Mouse (Mus musculus) urinary bladder, postnatal 25 days (tissue): ENCODE measurements around the gene Gpr132.

ENCODE experiments used
- DNase-seq: peaks from one replicate; pipeline ENCODE4 v3.0.0; 2022; ENCODE audit warnings: low spot score

The Gpr132 gene

DNA sequence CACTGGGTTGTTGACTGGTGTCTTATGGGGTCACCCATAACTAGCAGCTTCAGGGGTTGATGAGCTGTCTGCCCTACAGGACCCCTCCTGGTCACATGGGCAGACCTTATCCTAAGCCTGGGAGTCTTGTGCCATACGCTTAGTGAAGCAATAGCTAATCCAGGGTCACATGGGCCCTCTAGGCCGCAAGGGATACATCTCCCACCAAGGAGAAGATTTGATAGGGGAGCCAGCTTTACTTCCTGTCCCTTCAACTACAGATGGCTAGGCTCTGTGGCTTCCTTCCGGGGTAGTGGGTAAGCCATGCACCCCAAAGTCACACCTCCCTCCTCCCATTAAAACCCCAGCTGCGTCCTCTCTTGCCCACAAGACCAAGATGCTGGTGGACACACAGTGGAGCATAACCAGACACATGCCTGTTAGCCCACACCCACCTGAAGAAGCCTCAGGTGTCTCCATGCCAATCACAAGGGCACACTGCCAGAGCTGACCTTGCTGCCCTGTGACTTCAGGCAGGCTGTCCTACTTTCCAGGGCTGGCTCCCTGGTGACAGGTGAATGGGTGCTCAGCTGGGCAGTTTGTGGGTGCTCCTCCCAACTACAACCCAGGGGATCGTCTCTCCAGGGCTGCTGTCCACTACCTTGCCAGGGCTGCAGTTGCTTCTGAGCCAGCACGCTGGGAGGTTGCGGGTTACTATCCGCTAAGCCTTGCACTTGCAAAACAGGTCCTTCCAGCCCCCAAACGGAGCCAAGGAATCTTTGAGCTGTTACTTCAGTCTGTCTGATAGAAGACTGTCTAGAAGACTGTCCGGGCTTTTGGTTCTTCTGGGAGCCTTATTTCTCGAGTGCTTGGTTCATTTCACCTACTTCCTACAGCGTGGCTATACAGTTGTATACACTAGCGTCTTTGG lies at the start of gene Gpr132:
Gene Gpr132 (minus strand): TSS at position 51 of the 910 bp plus-strand sequence.
- no peak for DNase-seq

DNA sequence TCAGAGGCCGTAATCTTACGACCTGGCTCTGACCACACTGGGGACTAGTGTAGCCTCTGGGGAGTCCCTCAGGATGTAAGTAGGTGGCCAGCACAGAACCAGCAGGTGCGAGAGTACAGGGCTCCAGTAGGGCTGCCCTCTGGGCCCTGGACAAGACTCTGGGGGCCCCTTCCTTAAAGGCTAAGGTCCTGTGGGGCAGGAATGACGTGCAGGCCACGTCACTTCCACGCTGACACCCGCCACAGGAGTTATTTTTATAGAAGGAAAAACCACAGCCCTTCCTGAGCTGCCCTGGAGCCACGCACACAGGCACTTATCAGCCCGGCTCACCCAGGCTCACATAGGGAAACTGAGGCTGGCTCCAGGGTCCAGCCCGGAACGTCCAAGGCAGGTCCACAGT lies 49.5 kb upstream of the Gpr132 start:
- no peak for DNase-seq

DNA sequence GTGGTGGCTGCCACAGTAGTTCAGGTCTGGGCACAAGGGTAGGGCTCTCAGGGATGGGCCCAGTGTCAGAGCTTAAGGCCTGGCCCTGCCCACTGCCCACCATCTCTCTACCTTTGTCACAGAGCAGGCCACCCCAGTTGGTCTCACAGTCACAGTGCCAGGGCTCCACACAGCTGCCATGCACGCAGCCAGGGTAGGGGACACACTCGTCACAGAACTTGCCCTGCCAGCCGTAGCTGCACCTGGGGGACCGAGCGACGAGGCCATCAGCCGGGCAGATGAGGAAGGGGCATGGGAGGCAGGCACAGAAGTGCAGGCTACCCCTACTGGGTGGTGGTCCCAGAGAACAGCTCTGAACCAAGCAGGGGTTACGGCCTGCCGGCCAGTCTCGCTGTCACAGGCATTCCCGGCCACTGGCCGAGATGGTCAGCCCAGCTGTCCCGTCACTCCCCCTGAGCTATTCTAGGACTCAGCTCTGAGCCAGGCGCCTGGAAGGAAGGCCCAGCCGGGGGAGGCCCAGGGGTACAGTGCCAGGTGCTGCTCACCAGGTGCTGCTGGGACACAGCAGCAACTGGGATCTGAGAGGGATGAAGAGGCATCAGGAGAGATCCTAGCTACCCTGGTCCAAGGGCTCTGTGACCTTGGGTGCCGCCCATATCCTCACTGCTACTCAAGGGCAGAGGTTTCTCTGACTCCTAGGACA lies 48.8 kb upstream of the Gpr132 start:
- DNase-seq = no peak

- DNase-seq = no peak
Measured at GRCm38 (mm10) chr12:112915587-112915986, 47.6 kb upstream of the Gpr132 start.

DNA sequence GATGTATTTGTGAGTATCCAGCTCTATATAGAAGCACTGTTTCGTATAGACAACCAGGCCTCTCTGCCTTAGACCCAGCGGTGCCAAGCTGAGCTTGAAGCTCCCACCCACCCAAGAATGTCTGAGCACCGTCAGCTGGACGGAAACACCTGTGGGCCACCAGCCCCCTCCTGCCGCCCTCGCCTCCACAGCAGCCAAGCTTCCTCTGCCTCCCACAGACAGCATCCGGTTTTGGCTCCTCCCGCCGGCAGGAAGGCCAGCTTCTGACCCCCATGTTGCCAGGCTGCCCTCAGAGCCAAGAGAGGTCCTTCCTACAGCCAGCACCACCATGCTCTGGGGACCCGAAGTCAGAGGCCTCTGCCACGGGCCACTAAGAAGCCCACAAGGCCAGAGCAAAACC lies 46.5 kb upstream of the Gpr132 start:
- DNase-seq = no peak

DNA sequence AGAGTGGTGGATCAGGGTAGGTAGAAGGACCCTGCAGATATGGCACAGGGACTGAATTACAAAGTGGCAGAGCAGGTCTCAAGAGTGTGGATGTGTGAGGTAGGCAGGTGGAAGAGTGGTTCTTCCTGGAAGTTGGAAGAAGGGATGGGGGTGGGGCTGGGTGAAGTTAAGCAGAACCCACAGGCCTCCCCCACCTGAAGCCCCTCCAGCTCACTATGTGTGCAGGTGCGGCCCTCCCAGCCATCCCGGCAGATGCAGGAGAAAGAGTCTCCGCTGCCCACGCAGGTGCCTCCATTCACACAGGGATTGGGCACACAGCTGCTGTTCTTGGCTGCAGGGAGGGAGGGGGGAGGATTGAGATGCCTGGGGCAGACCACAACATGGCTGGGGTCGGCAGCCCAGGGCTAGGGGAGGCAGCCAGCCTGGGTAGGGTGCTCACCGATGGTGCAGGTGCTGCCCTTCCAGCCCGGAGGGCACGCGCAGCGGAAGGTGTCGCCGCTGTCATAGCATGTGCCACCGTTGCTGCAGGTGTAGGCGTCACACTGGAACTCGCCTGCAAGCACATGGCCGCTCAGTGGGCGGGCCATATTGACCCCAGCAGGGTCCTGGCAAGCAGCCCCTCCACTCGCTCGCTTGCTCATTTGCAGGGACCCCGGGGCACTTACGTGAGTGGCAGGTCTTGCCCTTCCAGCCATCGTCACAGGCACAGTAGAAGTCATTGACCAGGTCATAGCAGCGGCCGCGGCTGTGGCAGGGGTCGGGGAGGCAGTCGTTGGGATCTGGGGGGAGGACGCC lies 45.1 kb upstream of the Gpr132 start:
- DNase-seq = no peak

DNA sequence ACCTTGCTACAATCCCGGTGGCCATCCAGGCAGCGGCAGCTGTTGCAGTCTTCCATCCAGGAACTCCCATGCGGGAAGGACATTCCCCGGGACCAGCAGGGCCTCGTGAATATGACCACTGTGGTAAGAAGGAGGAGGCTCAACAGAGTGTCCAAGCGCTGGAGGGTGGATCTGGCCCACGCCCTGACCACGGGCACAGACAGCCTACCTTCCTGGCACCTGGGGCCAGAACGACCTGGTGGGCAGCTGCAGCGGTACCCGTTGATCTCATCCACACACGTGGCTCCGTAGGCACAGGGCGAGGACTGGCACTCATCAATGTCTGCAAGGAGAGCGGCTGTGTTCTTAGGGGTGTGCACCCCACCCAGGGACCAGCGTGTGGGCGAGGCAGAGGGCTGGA lies 43.7 kb upstream of the Gpr132 start:
- no peak for DNase-seq

GRCm38 (mm10) chr12:112908991-112909390 lies 41.0 kb upstream of the Gpr132 start:
- DNase-seq = no peak

GRCm38 (mm10) chr12:112905001-112905400 lies 37.0 kb upstream of the Gpr132 start:
- no peak for DNase-seq

DNA sequence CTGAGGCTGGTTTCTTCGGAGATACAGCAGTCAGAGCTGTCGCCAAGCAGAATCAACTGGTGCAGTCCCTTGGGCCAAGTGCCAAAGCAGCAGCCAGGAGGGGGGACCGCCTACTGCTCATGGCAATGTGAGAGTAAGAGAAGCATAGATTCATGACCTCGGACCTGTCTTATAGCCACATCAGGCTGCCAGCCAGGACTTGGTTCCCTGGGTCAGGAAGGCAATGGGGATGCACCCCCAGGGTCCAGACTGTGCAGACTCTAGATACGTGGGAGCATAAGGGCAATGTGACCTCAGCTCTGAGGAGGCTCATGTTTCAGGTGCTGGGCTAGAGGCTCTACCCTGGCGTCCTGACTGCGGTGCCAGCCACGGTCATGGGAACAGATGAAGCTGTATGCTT lies 35.9 kb upstream of the Gpr132 start:
- no peak for DNase-seq

DNA sequence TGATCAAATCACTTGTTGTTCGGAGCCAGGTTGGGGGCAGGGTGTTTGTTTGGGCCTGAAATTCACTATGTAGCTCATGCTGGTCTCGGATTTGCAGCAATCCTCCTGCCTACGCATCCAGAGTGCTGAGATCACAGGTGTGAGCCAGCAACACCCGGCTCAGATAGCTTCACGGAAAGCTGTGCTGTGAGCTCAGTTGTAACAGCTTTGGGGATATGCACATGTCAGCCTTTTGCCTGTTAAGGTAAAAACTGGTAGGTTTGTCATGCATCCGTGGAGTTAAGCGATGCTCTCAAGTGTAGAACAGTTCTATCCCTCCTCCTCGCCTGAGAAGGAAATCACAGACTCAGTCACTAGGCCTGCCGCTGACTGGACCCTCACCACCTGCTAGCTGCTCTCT lies 32.6 kb upstream of the Gpr132 start:
- no peak for DNase-seq

DNA sequence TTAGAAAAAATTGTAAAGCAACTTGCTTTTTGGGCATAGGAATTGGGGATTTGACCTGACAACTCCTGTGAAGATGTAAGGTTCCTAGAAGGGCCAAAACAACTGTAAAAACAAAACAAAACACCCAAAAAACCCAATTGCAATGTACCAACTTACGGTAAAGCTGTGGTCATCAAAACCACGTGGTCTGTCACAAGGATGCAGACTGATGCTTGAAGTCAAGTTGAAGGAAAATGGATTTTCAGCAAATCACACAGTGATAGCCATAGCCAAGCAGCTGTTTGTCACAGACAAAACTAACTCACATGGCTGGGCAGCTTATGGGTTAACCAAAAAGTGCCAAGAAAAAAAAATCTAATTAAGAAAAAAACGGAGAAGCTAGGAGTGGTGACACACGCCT lies 30.9 kb upstream of the Gpr132 start:
- DNase-seq = no peak

GRCm38 (mm10) chr12:112898351-112898750 lies 30.3 kb upstream of the Gpr132 start:
- DNase-seq = no peak

GRCm38 (mm10) chr12:112897522-112898212 lies 29.6 kb upstream of the Gpr132 start:
- DNase-seq = no peak

DNA sequence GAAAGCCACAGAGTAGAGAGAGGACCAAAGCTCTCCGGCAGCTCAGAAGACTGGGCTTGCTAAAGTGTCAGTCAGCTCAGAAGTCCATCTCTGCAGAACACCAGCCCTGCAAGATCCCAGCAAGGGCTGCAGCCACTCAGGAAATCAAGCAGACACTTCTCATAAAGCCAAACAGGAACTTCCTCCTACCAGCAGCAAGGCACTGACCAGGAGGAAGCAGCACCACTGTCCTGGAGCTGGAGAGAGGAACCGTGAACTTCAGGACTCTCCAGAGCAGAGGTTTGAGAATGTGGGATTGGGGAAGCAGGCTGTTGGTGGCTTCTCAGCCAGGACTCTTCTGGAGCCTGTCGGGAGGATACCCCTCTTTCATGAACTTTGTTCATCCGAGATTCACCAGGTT lies 26.9 kb upstream of the Gpr132 start:
- DNase-seq = no peak

DNA sequence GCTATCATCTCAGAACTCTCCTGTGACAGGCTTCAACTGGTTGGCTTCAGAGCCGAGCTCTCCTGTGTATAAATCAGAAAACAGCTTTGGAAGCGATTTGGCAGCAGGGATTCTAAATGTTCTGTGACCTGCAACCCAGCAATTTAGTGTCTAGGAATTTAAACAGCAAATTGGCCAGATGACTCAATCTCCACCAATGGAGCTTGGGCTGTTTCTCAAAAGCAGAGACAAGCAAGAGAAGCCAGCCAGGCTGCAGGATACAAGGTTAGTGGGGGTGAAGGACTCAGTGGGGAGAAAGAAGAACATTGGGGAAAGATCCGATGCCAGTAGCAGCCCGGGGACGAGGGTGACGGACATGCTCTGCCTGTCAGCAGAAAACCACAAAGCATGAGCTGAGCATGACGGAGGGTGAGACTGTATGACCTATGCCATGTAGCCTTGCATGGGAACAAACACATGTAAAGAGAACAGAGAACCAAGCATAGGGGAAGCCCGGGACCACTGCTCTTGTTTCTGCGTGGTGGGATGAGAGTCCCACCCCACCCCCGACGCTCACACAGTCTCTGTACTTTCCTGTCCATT lies 26.4 kb upstream of the Gpr132 start:
- DNase-seq = no peak

DNA sequence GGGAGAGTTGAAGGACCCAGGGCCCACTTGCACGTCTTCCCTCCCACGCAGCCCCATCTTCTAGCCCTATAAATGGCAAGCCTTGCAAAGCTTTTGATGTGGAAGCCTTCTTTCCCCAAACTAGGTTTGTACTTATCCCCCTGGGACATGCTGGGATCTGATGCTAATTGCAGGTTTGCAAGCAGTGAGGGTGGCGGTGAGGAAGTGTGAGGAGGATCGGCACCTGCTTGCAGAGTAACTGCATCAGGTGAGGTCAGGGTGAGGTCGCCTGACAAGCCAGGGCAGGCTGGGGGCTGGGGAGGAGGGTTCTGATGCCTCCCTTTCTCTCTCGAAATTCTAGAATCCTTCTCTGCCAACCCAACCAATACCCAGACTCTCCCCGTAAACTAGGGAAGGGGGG lies 17.4 kb upstream of the Gpr132 start:
- no peak for DNase-seq

- no peak for DNase-seq
Measured at GRCm38 (mm10) chr12:112881301-112881815, 13.3 kb upstream of the Gpr132 start.

DNA sequence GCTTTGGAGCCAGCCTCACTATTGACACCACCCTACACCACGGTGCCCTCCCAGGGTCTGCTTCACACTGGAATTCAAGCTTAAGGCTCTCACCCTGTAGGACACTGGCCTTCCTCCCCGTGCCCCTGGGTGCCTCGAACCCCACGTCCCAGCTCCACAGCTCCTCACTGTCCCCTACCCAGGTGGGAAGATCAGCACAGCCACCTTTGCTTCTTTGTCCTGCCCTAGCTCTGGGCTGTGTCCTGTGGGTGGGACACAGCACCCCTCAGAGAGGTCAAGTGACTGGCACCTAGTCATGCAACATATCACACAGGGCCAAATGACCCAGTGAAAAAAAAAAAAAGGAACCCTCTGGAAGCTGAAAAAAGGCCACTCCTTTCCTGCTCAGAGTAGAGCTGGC lies 12.6 kb upstream of the Gpr132 start:
- no peak for DNase-seq

GRCm38 (mm10) chr12:112879731-112880130 lies 11.7 kb upstream of the Gpr132 start:
- no peak for DNase-seq

GRCm38 (mm10) chr12:112877607-112878020 lies 9.6 kb upstream of the Gpr132 start:
- DNase-seq = no peak
